ENCODE assay signal across 9 mouse cellular contexts in genomic region chr7:129235410-129235809, GRCm38 (mm10). TPM values are rescaled to one million over a fixed set of nuclear protein-coding genes. Genes with fewer than 3 reads are reported as not detected.
DNase-seq lines count a peak whose midpoint lies in the region; ATAC-seq and TF ChIP-seq lines count a peak whose summit lies in the region.
"Had no signal": no experiment of that assay in that cellular context is flagged by ENCODE, and none has a peak within 500 bp of the region (broad histone marks: within the 10 kb centered on the region; RNA-seq: fewer than 3 reads in every experiment).

No protein-coding gene starts in this region.

- H3K27ac ChIP-seq in kidney, embryonic 14.5 days (ENCODE audit: low read depth, low read length): no peak overlapping the region
- H3K27ac ChIP-seq in kidney, embryonic 16.5 days (ENCODE audit: low read length): no peak overlapping the region
- H3K27ac ChIP-seq in ES-E14 (ENCODE audit: insufficient read depth, low read depth, low read length, poor library complexity, severe bottlenecking): no peak overlapping the region
- no peak overlapping the region for H3K27ac ChIP-seq in limb, embryonic 10.5 days

- H3K9ac ChIP-seq in kidney, embryonic 14.5 days (ENCODE audit: low read depth, low read length): no peak overlapping the region
- no peak overlapping the region for H3K9ac ChIP-seq in kidney, embryonic 16.5 days (replicated peaks; ENCODE audit: low read length)
- no peak overlapping the region for H3K9ac ChIP-seq in ES-E14 (ENCODE audit: insufficient read depth, low read depth, low read length, poor library complexity, severe bottlenecking)

- H3K4me1 ChIP-seq in kidney, embryonic 14.5 days (ENCODE audit: control insufficient read depth, insufficient read depth, low read length): no peaks in the 10 kb centered on the region
- H3K4me1 ChIP-seq in kidney, embryonic 16.5 days (ENCODE audit: insufficient read depth, low read length): 0 out of 2 replicates have a peak, but pooled peaks cover 5% of the 10 kb centered on the region
- no peaks in the 10 kb centered on the region for H3K4me1 ChIP-seq in ES-E14 (ENCODE audit: control insufficient read depth in 2 of 2, insufficient read depth in 2 of 2, low read length in 2 of 2, poor library complexity in 1 of 2)
- H3K4me1 ChIP-seq in limb, embryonic 10.5 days: no peaks in the 10 kb centered on the region

- WGBS in kidney, embryonic 14.5 days: 49% methylated on average over 2 of the region's 2 CpGs
- WGBS in kidney, embryonic 16.5 days: 52% methylated on average over 2 of the region's 2 CpGs
- WGBS in limb, embryonic 10.5 days: 54% methylated on average over 2 of the region's 2 CpGs

- ATAC-seq in kidney, embryonic 14.5 days (ENCODE audit: low FRiP score, low TSS enrichment): 0 out of 2 replicates have a peak, but pooled peaks have one; percentile 41
- ATAC-seq in kidney, embryonic 16.5 days (ENCODE audit: low FRiP score, low TSS enrichment): no peak

- H3K9me3 ChIP-seq in kidney, embryonic 14.5 days (ENCODE audit: control insufficient read depth, low read length): no peaks in the 10 kb centered on the region
- H3K9me3 ChIP-seq in kidney, embryonic 16.5 days (ENCODE audit: low read length): no peaks in the 10 kb centered on the region
- H3K9me3 ChIP-seq in ES-E14 (ENCODE audit: control insufficient read depth, insufficient read depth, low read depth, low read length): no peaks in the 10 kb centered on the region
- H3K9me3 ChIP-seq in limb, embryonic 10.5 days (replicated peaks): no peaks in the 10 kb centered on the region

- H3K4me3 ChIP-seq in kidney, embryonic 14.5 days (ENCODE audit: low read length): no peak overlapping the region
- H3K4me3 ChIP-seq in kidney, embryonic 16.5 days (ENCODE audit: low read length): no peak overlapping the region
- no peak overlapping the region for H3K4me3 ChIP-seq in ES-E14 (ENCODE audit: insufficient read depth in 1 of 2, low read depth in 1 of 2, low read length in 2 of 2, poor library complexity in 1 of 2, severe bottlenecking in 1 of 2)
- no peak overlapping the region for H3K4me3 ChIP-seq in limb, embryonic 10.5 days

- in situ Hi-C loops in ES-E14 (cut with MboI; ENCODE audit: low sequenced_read_pairs in 2 of 2, unreplicated experiment in 2 of 2): no loop called here

- H3K36me3 ChIP-seq in kidney, embryonic 14.5 days (ENCODE audit: control insufficient read depth, insufficient read depth, low read length): no peaks in the 10 kb centered on the region
- no peaks in the 10 kb centered on the region for H3K36me3 ChIP-seq in kidney, embryonic 16.5 days (ENCODE audit: insufficient read depth, low read length)
- H3K36me3 ChIP-seq in ES-E14 (ENCODE audit: control insufficient read depth, insufficient read depth, low read length, poor library complexity, severe bottlenecking): no peaks in the 10 kb centered on the region
- no peaks in the 10 kb centered on the region for H3K36me3 ChIP-seq in limb, embryonic 10.5 days

- no peaks in the 10 kb centered on the region for H3K27me3 ChIP-seq in kidney, embryonic 14.5 days (ENCODE audit: control insufficient read depth, insufficient read depth, low read length)
- H3K27me3 ChIP-seq in kidney, embryonic 16.5 days (ENCODE audit: insufficient read depth, low read length): no peaks in the 10 kb centered on the region
- no peaks in the 10 kb centered on the region for H3K27me3 ChIP-seq in limb, embryonic 10.5 days (ENCODE audit: low read depth, poor library complexity, severe bottlenecking)

- no peak overlapping the region for H3K4me2 ChIP-seq in kidney, embryonic 14.5 days (replicated peaks; ENCODE audit: low read depth, low read length)
- H3K4me2 ChIP-seq in kidney, embryonic 16.5 days (replicated peaks; ENCODE audit: low read depth, low read length): no peak overlapping the region

- no peak for DNase-seq in ES-E14 (ENCODE audit: low read depth, low spot score)
- peak; percentile 69 for DNase-seq in embryo, embryonic 11 days
- peak; percentile 43 for DNase-seq in limb, embryonic 10.5 days (ENCODE audit: low spot score)
- DNase-seq in ovary, adult 18-20 months (ENCODE audit: low spot score): no peak
- no peak for DNase-seq in frontal cortex, postnatal 25 days (ENCODE audit: low spot score in 2 of 2)
- no peak for DNase-seq in B cell, adult 2 months

TF ChIP-seq in ES-E14, 5 proteins besides CTCF, POLR2A, EP300 and RAD21:
- TF ChIP-seq ZC3H11A (IDR thresholded peaks at IDR 0.05; ENCODE audit: borderline replicate concordance, low read depth, low read length): peak; percentile 67
- TF ChIP-seq MAFK (IDR thresholded peaks at IDR 0.05; ENCODE audit: insufficient read depth, low read depth, low read length): no peak
- TF ChIP-seq CHD2 (IDR thresholded peaks at IDR 0.05; ENCODE audit: low read depth, low read length): no peak
- TF ChIP-seq ZNF384 (IDR thresholded peaks at IDR 0.05; ENCODE audit: low read depth, low read length): no peak

RNA-seq across cellular contexts. Expression of gene Plpp4, which starts 21.4 kb away (rescaled TPM):
- polyA plus RNA-seq in kidney, embryonic 14.5 days (2014; fragmentation: Nextera tagmentation; extraction: Ambion mirVana): 2.4 and 3.1 TPM in 2 replicates
- polyA plus RNA-seq in kidney, embryonic 16.5 days (2015; fragmentation: Nextera tagmentation; extraction: Ambion mirVana): 2.2 and 3.4 TPM in 2 replicates
- total RNA-seq in ES-E14 (2012; rRNA removed): not detected in 2 replicates
- not detected in 2 replicates for polyA plus RNA-seq in limb, embryonic 10.5 days (2016; fragmentation: Nextera tagmentation; extraction: Ambion mirVana)
- total RNA-seq: hematopoietic stem cell, adult 5-6 weeks had no signal

Comparison
In these comparisons a context has a peak if more than half of its experiments do, and no peak if none do; other contexts are left out.
1. DNase-seq: peak in embryo, embryonic 11 days (single experiment) and limb, embryonic 10.5 days (single experiment); none in ES-E14 (single experiment), ovary, adult 18-20 months (single experiment), frontal cortex, postnatal 25 days (0 of 2) and B cell, adult 2 months (0 of 2).